Mouse (Mus musculus) heart, adult 2 months (tissue): ENCODE measurements at regions not wholly inside any gene's neighbourhood (a gene's known extent, or its start where the extent isn't known, plus 50 kb on each side); places are given as distances from the start of the nearest gene placed in this dataset.

Experiments used
- EP300 ChIP-seq: fragments of 200-500 bp; IDR thresholded peaks from 2 replicates; pipeline ENCODE4 v1.6.1; 2011; ENCODE audit warnings: low read depth, low read length, control low read depth; ENCODE audit not compliant: insufficient read depth
- POLR2A ChIP-seq: fragments of 200-500 bp; IDR thresholded peaks from 2 replicates; pipeline ENCODE4 v1.6.1; 2011; ENCODE audit warnings: mild to moderate bottlenecking, low read depth, low read length, control low read depth; ENCODE audit not compliant: insufficient read depth

GRCm38 (mm10) chr9:122642913-122643312 lies 104.2 kb upstream of the Topaz1 start:
- TF ChIP-seq EP300: no peak
- no peak for TF ChIP-seq POLR2A
